Mouse (Mus musculus): ENCODE measurements around the gene Elf2.
A peak's percentile ranks its signal among the peaks of the same experiment; 100 is the strongest.

Elf2 gene

DNA sequence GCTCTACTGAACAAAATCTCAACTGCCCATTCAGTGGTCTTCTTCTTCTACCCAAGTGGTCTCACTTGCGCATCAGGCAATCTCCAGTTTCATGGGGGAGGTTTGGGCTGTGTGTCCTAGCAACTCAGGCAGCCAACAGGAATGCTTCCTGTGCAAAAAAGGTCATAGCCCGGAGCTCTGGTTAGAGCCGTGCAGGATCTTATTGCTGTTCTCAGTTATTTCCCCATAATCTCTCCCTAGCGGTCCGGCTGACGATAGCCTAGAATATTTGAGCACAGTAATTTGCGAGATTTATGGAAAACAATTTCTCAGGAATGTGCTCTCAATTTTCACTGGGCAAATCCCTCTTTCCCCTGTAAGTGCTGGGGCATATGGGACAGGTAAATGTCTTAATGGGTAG lies 133.9 kb downstream of the Elf2 start:
- no peak for DNase-seq

DNA sequence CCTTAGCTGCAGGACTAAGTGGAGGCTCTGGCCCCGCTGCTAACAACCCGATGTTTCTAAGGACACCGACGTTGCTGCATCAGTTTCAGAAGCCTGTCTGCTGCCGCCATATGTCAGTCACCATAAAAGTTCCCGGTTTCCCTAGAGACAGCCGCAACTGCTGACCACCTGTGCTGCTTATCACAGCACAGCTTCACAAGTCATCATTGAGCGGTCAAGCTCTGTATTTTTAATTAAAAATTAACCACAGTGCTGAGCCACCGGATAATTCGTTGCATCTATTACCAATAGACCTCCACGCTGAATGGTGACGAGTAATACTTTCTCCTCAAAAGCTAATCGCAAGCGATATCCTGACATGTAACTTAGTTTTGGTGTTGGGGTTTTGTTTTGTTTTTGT lies 135.6 kb downstream of the Elf2 start:
- no peak for DNase-seq

DNA sequence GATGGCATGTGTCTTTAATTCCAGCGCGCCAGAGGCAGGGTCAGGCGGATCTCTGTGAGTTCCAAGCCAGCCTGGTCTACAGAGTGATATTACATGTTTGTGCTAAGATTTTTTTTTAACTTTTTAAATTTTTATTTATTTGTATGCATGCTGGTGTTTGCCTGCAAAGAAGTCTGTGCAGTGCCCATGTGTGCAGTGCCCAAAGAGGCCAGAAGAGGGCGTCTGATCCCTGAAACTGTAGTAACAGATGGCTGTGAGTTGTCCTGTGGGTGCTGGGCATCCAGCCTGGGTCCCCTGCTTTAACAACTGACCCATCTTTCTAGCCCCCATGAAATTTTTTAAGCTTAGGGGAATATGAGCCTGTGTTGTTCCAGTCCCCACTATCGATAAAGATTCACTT lies 136.0 kb downstream of the Elf2 start:
- no peak for DNase-seq

DNA sequence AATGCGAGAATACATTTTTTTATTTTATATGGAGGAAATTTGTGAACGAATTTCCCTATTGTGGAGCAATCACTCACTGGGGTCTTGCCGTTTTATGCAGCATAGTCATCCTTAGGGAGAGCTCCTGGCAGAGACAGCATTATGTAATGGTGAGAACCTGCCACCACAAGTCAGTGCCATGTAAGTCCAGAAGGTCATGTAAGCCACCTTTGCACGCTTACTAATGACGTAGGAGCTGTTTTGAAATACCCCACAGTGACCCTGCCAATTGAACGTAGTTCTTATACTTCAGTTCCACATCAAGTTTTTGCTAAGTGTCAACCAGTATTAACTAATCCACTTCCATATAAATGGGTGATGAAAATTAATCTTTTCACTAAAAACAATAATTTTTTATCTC lies 136.6 kb downstream of the Elf2 start:
- DNase-seq = peak; percentile 44
